Comparison of ENCODE assay signal across 9 mouse cellular contexts in the genomic region with DNA sequence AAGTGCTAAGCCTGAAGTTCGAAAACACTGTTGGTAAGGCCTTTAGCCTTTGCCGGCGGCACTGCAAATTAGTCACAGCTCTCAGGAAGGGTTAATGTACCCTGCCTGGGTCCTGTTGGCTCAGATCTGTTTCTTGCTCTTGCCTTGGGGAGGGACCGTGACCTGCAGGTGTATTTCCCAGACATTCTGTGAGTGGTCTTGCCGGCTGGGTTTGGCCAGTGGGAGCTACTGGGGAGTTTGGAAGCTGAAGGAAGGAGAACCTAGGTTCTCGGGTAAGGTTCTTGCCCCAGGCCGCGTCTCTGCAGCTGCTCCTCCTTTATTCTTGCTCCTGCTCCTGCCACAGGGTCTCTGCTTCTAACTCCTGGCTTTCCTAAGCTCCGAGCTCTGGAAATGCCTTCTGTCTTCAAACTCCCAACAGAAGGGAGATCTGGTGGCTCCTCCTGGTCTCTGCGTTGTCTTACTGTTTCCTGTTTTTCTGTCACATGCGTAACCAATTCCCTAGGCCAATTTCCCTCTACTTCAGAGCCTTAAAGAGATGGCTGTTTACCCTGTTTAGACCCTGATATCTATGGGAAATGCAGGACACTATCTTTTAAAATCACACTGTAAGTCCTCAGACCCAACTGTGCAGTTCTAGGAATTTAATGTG. TPM values are rescaled to one million over a fixed set of nuclear protein-coding genes. Genes with fewer than 3 reads are reported as not detected.
DNase-seq lines count a peak whose midpoint lies in the region; ATAC-seq and TF ChIP-seq lines count a peak whose summit lies in the region.
"Had no signal": no experiment of that assay in that cellular context is flagged by ENCODE, and none has a peak within 500 bp of the region (broad histone marks: within the 10 kb centered on the region; RNA-seq: fewer than 3 reads in every experiment).

No protein-coding gene starts in this region.

- peak overlapping the region; percentile 59 for H3K4me3 ChIP-seq in bone marrow, adult 2 months (replicated peaks; ENCODE audit: control insufficient read depth, low read depth, low read length)
- no peak overlapping the region for H3K4me3 ChIP-seq in heart, embryonic 12.5 days
- H3K4me3 ChIP-seq in liver, embryonic 13.5 days (replicated peaks): peak overlapping the region; percentile 64
- H3K4me3 ChIP-seq in cerebellum, adult 2 months (replicated peaks; ENCODE audit: insufficient read depth, low read depth, low read length): no peak overlapping the region

- intact Hi-C loops in gastrocnemius, postnatal 14 days (cut with DNase I; ENCODE audit: low total_unique reads): no loop called here

- DNase-seq in kidney, adult 18-20 months: peak; percentile 31
- no peak for DNase-seq in kidney, adult 9 months
- DNase-seq in liver, embryonic 13.5 days: no peak
- DNase-seq in frontal cortex, postnatal 10 days (ENCODE audit: low spot score in 2 of 2): no peak
- no peak for DNase-seq in cerebellum, adult 2 months
- DNase-seq in gastrocnemius, postnatal 14 days: no peak

- peak overlapping the region; percentile 84 for H3K27ac ChIP-seq in bone marrow, adult 2 months (ENCODE audit: control insufficient read depth, insufficient read depth, low read depth, low read length, poor library complexity)
- H3K27ac ChIP-seq in heart, embryonic 12.5 days (ENCODE audit: poor library complexity, severe bottlenecking): peak overlapping the region; percentile 45
- peak overlapping the region; percentile 99 for H3K27ac ChIP-seq in liver, embryonic 13.5 days
- H3K27ac ChIP-seq in cerebellum, adult 2 months (ENCODE audit: insufficient read depth, low read length): no peak overlapping the region

- peak overlapping the region; percentile 45 for H3K4me2 ChIP-seq in heart, embryonic 12.5 days
- peak overlapping the region; percentile 86 for H3K4me2 ChIP-seq in liver, embryonic 13.5 days

- no peaks in the 10 kb centered on the region for H3K27me3 ChIP-seq in heart, embryonic 12.5 days (replicated peaks)
- no peaks in the 10 kb centered on the region for H3K27me3 ChIP-seq in liver, embryonic 13.5 days
- H3K27me3 ChIP-seq in cerebellum, adult 2 months (ENCODE audit: control insufficient read depth, insufficient read depth, low read length): no peaks in the 10 kb centered on the region
- H3K27me3 ChIP-seq: Patski had no signal

- 57% methylated on average over 11 of the region's 11 CpGs for WGBS in bone marrow, adult 2 months
- WGBS in heart, embryonic 12.5 days: 56% methylated on average over 11 of the region's 11 CpGs
- 27% methylated on average over 11 of the region's 11 CpGs for WGBS in liver, embryonic 13.5 days (ENCODE audit: insufficient replicate concordance)
- 76% methylated on average over 11 of the region's 11 CpGs for WGBS in cerebellum, adult 2 months

- no peaks in the 10 kb centered on the region for H3K36me3 ChIP-seq in heart, embryonic 12.5 days
- H3K36me3 ChIP-seq in liver, embryonic 13.5 days: peaks cover 18% of the 10 kb centered on the region

- TF ChIP-seq POLR2A in bone marrow, adult 2 months (IDR thresholded peaks at IDR 0.05; ENCODE audit: borderline replicate concordance, control insufficient read depth, low read depth, low read length): no peak
- no peak for TF ChIP-seq POLR2A in cerebellum, adult 2 months (IDR thresholded peaks at IDR 0.05; ENCODE audit: borderline replicate concordance, insufficient read depth, low read length)

- no peak for ATAC-seq in heart, embryonic 12.5 days (ENCODE audit: insufficient number of reproducible peaks, low FRiP score)
- no peak; the same call in 1 of the 2 replicates for ATAC-seq in liver, embryonic 13.5 days (ENCODE audit: low read depth)
- ATAC-seq: Patski had no signal

- H3K9me3 ChIP-seq in heart, embryonic 12.5 days (replicated peaks): peaks cover 5% of the 10 kb centered on the region; the same call in 1 of the 2 replicates
- no peaks in the 10 kb centered on the region for H3K9me3 ChIP-seq in liver, embryonic 13.5 days (replicated peaks)

- TF ChIP-seq CTCF in bone marrow, adult 2 months (IDR thresholded peaks at IDR 0.05; ENCODE audit: control insufficient read depth, insufficient read depth, low read length): no peak
- no peak for TF ChIP-seq CTCF in cerebellum, adult 2 months (IDR thresholded peaks at IDR 0.05; ENCODE audit: borderline replicate concordance, insufficient read depth, low read depth, low read length)

- H3K9ac ChIP-seq in heart, embryonic 12.5 days: no peak overlapping the region
- H3K9ac ChIP-seq in liver, embryonic 13.5 days: peak overlapping the region; percentile 86

- H3K4me1 ChIP-seq in bone marrow, adult 2 months (ENCODE audit: control insufficient read depth, insufficient read depth, low read length): peaks cover 2% of the 10 kb centered on the region; the same call in 1 of the 2 replicates
- H3K4me1 ChIP-seq in heart, embryonic 12.5 days (replicated peaks): peaks cover 38% of the 10 kb centered on the region
- H3K4me1 ChIP-seq in liver, embryonic 13.5 days (replicated peaks): peaks cover 89% of the 10 kb centered on the region
- peaks cover 3% of the 10 kb centered on the region; the same call in 1 of the 2 replicates for H3K4me1 ChIP-seq in cerebellum, adult 2 months (ENCODE audit: control insufficient read depth, insufficient read depth, low read length)

RNA-seq across cellular contexts. Expression of gene Cyth3, which starts 3.8 kb away (rescaled TPM):
- polyA plus RNA-seq in bone marrow, adult 2 months (2011; ENCODE audit: insufficient read depth, insufficient read length, low replicate concordance, missing spikeins): 19.7 and 20.4 TPM in 2 replicates
- polyA plus RNA-seq in heart, embryonic 12.5 days (2016; fragmentation: Nextera tagmentation; extraction: Ambion mirVana): 41.8 and 41.9 TPM in 2 replicates
- polyA plus RNA-seq in liver, embryonic 13.5 days (2015; fragmentation: Nextera tagmentation; extraction: Ambion mirVana): 35.0 and 42.2 TPM in 2 replicates
- 39.8 and 41.3 TPM in 2 replicates for polyA plus RNA-seq in cerebellum, adult 2 months (2012; rRNA removed)
- total RNA-seq in gastrocnemius, postnatal 14 days (2021): 10 to 100 TPM; 33.5 to 39.5 TPM

Comparison
In these comparisons a context has a peak if more than half of its experiments do, and no peak if none do; other contexts are left out.
1. H3K4me3 ChIP-seq: peak in bone marrow, adult 2 months (single experiment) and liver, embryonic 13.5 days (single experiment); none in heart, embryonic 12.5 days (single experiment) and cerebellum, adult 2 months (single experiment).